Mouse (Mus musculus): ENCODE results near the gene Reep1.

Reep1 gene

DNA sequence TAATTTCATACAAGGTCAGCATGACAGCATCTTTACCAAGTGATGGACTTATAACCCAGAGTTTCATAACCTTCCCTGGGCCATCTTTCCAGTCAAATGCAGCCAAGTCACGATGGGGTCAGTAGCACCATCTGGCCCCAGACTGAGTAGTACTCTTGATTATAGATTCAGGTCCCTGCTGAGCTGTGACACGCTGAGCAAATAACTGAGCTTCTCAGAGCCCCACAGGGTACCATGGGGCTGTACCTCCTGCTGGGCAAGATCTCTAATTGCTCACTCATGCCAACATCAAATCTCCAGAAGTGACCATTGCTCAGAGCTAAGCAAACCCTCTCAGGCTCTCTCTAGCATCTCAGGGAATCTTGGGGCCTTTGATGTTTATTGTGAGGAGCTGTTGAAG is 15.6 kb downstream of the Reep1 start:
- no peaks in the 10 kb centered on the region for H3K36me3 ChIP-seq (ENCODE audit: control insufficient read depth, insufficient read depth, low read length, poor library complexity, severe bottlenecking)
- DNase-seq (ENCODE audit: low read depth, low spot score) = no peak
- H3K27me3 ChIP-seq (ENCODE audit: control insufficient read depth, insufficient read depth, low read length, poor library complexity, severe bottlenecking) = no peaks in the 10 kb centered on the region

DNA sequence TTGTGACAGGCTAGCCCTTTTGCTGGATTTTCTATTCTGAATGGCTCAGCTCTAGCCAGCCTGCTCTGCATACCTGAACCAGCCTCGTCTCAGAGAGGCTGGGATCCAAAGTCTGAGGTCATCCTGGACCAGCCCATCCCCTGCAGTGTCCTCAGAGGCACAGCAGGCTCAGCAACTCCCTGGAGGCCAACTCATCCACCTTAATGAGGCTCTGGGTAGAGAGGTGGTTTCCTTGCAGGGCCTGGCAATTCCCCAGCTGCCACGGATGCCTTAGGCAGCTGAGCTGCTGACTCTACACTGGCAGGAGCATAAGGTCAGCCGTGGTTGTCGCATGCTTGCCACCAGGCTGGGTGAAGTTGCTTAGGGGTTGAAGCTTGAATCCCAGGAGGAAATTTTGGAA is 16.2 kb downstream of the Reep1 start:
- no peak for DNase-seq (ENCODE audit: low read depth, low spot score)
- Histone ChIP-seq H3K27me3 (ENCODE audit: control insufficient read depth, insufficient read depth, low read length, poor library complexity, severe bottlenecking) (no peaks in the 10 kb centered on the region), H3K36me3 (ENCODE audit: control insufficient read depth, insufficient read depth, low read length, poor library complexity, severe bottlenecking) (no peaks in the 10 kb centered on the region)

DNA sequence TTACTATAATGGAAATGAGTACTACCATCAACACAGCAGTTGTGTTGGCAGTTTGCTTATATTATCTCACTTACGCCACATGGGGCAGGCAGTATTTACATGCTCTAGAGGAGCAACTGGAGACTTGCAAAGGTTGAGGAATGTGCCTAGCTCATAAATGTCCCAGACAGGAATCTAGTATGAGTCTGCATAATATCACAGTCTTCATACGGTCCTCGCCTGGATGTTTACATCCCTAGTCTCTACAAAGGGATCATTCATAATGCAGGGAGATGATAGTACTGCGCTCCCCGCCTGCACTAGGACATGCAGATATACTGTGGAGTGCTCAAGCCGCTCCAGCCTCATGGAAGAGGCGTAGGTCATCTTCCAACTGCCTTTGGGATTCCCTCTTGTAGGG is 19.3 kb downstream of the Reep1 start:
- H3K27me3 ChIP-seq (ENCODE audit: control insufficient read depth, insufficient read depth, low read length, poor library complexity, severe bottlenecking) = no peaks in the 10 kb centered on the region
- DNase-seq (ENCODE audit: low read depth, low spot score) = no peak
- H3K36me3 ChIP-seq (ENCODE audit: control insufficient read depth, insufficient read depth, low read length, poor library complexity, severe bottlenecking) = no peaks in the 10 kb centered on the region

DNA sequence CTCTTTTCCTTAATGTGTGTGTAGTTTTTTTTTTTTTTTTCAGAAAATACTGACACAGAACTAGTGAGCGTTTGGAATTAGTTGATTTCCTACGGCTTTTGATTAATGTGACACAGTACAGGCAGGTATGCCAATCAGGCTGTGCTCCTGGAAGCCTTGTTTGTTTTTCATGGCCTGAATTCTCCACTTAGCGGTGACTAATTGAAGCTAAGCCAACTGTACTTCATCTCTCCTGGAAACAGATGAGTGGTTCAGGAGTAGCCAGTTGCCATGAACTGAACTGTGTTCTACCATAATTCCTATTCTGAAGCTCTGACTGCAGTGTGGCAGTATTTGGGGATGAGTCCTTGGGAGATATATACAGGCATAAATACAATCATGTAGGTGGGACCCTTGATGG is 20.9 kb downstream of the Reep1 start:
- Histone ChIP-seq H3K36me3 (ENCODE audit: control insufficient read depth, insufficient read depth, low read length, poor library complexity, severe bottlenecking) (no peaks in the 10 kb centered on the region), H3K27me3 (ENCODE audit: control insufficient read depth, insufficient read depth, low read length, poor library complexity, severe bottlenecking) (no peaks in the 10 kb centered on the region)
- DNase-seq (ENCODE audit: low read depth, low spot score) = no peak

DNA sequence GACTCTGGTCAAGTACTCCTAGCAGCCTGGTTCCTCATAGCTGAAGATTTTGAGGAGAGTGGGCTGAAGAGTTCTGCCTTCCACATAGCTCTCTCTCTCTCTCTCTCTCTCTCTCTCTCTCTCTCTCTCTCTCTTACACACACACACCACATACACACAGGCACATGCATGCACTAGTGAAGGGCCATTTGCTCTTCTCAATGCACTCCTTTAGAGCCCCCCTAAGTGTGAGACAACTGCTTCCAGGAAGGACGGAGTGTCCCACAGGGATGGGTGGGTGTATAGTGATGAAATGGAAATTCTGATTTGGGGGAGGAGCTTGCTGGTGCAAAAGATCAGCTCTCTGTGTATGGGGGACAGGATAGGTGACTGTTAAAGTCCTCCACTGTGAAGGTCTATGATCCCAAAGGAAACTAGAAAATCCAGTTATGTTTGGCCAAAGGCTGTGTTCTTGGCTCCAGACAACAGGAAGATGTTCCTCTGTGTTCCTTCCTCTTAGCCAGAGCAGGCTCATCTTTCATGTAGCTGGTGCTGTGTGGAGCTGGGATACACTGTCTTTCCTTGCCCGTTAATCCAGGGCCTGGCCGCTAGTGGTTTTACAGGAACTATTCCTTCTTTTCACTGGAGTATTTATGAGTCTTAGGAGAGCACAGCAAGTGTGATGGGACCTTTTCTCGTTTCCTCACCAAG is 27.7 kb downstream of the Reep1 start:
- no peak for DNase-seq (ENCODE audit: low read depth, low spot score)
- Histone ChIP-seq H3K27me3 (ENCODE audit: control insufficient read depth, insufficient read depth, low read length, poor library complexity, severe bottlenecking) (no peaks in the 10 kb centered on the region), H3K36me3 (ENCODE audit: control insufficient read depth, insufficient read depth, low read length, poor library complexity, severe bottlenecking) (no peaks in the 10 kb centered on the region)

DNA sequence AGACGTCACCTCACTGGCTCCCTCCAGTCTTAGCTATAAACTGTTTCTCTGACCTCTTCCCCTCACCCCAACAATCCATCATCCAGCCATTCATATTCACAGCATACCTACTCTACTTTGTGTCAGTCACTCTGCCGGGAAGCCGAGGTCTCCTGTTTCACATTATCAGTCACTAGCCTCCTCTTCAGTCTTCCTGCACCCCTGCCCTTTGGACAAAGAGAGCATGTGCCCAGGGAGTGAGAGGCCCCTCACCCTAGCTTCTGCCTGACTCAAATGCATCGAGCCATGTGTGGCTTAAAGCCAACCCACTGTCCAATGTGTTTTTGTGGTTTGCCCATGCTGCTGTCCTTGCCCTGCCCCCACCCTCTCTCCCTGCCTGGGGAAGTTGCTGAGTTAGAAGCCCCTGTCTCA is 28.2 kb downstream of the Reep1 start:
- no peaks in the 10 kb centered on the region for H3K36me3 ChIP-seq (ENCODE audit: control insufficient read depth, insufficient read depth, low read length, poor library complexity, severe bottlenecking)
- H3K27me3 ChIP-seq (ENCODE audit: control insufficient read depth, insufficient read depth, low read length, poor library complexity, severe bottlenecking) = no peaks in the 10 kb centered on the region
- DNase-seq (ENCODE audit: low read depth, low spot score) = no peak

DNA sequence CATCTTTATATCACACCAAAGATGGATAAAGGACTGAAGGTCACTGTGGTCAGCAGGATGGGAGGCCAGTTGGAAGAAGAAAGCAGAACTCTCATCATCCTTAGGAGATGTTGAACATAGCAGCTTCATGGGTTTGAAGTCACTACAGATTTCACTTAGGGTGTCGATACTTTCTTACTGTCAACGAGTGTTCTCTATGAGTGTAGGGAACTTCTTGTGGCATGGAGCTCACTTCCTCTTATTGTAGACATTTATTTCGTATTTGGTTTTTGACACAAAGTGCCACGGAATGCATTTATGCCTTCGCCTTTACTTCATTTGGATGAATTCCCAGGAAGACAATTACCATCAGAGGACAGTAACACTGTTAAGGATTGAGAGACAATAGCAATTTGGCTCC is 28.7 kb downstream of the Reep1 start:
- Histone ChIP-seq H3K27me3 (ENCODE audit: control insufficient read depth, insufficient read depth, low read length, poor library complexity, severe bottlenecking) (no peaks in the 10 kb centered on the region), H3K36me3 (ENCODE audit: control insufficient read depth, insufficient read depth, low read length, poor library complexity, severe bottlenecking) (no peaks in the 10 kb centered on the region)
- no peak for DNase-seq (ENCODE audit: low read depth, low spot score)

DNA sequence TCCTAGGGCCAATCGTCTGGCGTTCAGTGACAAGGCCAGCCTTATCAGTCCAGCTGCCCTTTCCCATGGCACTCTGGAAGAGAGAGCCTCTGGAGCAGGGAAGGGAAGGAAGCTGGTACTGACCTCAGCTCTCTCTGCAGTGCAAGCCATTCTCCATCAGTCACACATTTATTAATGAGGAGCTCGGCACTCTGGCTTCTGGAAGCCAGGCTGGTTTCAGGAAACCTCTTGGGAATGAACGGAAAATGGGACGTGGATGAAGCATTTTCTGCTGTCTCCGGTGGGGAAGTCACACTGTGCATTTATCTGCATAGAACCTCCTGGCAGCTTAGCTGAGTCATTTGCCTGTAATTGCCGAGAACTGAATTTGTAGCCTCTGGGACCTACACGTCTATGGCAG is 29.8 kb downstream of the Reep1 start:
- no peak for DNase-seq (ENCODE audit: low read depth, low spot score)
- Histone ChIP-seq H3K36me3 (ENCODE audit: control insufficient read depth, insufficient read depth, low read length, poor library complexity, severe bottlenecking) (no peaks in the 10 kb centered on the region), H3K27me3 (ENCODE audit: control insufficient read depth, insufficient read depth, low read length, poor library complexity, severe bottlenecking) (no peaks in the 10 kb centered on the region)

DNA sequence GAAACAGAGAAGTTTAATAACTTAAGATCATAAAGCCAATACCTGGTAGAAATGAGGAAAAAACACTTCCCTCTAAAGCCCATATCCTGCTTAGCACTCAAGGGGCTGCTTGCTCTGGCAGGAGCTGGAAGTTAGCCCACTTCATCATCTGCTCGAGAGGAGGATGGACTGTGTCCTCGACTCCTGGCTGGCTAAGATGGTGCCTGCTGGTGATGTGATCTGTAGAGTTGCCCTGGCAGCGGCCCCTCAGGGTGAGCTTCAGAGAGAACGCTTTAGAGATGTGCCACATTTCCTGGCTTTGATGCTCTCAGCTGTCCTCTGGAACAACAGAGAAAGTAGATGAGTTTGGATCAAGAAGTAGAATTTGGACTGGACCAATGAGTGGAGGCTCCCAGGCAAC is 31.2 kb downstream of the Reep1 start:
- DNase-seq (ENCODE audit: low read depth, low spot score) = no peak
- no peaks in the 10 kb centered on the region for H3K36me3 ChIP-seq (ENCODE audit: control insufficient read depth, insufficient read depth, low read length, poor library complexity, severe bottlenecking)
- H3K27me3 ChIP-seq (ENCODE audit: control insufficient read depth, insufficient read depth, low read length, poor library complexity, severe bottlenecking) = no peaks in the 10 kb centered on the region; the same call in 1 of the 2 replicates

DNA sequence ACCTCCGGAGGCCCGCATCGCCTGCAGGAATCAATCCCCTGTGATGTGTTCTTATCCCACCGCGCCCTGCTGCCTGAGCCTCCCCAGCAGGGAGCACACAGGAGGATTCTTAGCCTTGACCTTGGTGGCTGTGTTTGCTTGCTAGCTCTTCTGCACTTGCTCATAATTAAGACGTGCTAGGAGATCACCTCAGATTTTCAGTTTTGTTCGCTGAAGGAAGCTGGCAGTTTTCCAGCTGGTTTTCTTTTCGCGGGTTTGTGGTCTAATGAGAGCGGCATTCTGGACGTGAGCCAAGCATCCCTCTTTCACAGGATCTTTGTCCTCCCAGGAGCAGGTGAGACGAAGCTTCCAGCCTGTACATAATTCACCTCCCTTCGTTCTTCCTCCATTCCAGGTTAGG is 33.6 kb downstream of the Reep1 start:
- no peak for DNase-seq (ENCODE audit: low read depth, low spot score)
- no peaks in the 10 kb centered on the region; the same call in 1 of the 2 replicates for H3K27me3 ChIP-seq (ENCODE audit: control insufficient read depth, insufficient read depth, low read length, poor library complexity, severe bottlenecking)
- no peaks in the 10 kb centered on the region for H3K36me3 ChIP-seq (ENCODE audit: control insufficient read depth, insufficient read depth, low read length, poor library complexity, severe bottlenecking)

DNA sequence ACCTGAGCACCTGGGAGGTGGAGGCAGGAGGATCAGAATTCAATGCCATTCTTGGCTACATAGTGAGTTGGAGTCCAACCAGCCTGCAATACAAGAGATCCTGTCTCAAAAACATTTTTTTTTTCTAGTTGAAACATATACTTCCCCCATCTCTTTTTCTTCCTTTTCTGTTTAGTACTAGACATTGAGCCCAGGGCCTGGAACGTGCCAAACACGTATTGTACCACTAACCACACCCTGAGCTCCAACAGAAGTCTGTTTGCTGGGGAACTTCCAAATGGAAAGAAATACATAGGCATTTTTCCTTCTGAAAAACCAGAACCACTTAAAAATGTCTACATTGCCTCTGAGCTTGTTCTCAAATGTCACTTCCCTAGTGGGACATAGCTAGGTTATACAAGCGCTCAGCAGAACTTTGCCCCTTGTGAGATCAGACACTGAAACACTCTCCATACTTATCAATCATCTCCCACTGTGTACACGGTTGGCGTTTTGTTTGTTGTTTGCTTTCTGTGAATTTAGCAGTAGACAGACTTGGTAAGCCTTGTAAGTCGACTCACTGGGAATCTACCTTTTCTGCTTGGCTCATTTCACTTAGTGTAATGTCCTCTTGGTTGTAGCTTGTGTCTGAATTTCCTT is 34.8 kb downstream of the Reep1 start:
- H3K27me3 ChIP-seq (ENCODE audit: control insufficient read depth, insufficient read depth, low read length, poor library complexity, severe bottlenecking) = no peaks in the 10 kb centered on the region; the same call in 1 of the 2 replicates
- DNase-seq (ENCODE audit: low read depth, low spot score) = no peak
- no peaks in the 10 kb centered on the region for H3K36me3 ChIP-seq (ENCODE audit: control insufficient read depth, insufficient read depth, low read length, poor library complexity, severe bottlenecking)

DNA sequence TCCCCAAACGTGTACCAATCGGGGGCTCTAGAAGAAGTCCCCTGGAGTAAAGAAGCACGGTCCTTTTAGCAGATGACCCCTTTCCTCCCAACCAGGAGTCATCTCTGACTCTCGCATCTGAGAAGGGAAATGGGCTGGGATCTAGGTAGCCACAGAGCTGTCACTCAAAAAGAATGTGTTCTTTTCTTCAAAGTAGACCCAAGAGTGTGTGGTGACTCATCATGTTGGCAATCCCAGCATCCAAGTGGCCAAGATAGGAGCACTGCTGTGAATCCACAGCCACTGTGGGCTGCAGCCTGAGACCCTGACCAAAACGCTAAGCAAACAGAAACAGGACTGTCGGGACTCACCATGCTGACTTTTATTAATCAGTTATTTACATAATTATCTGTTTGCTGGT is 37.6 kb downstream of the Reep1 start:
- H3K36me3 ChIP-seq (ENCODE audit: control insufficient read depth, insufficient read depth, low read length, poor library complexity, severe bottlenecking) = no peaks in the 10 kb centered on the region
- H3K27me3 ChIP-seq (ENCODE audit: control insufficient read depth, insufficient read depth, low read length, poor library complexity, severe bottlenecking) = no peaks in the 10 kb centered on the region; the same call in 1 of the 2 replicates
- no peak for DNase-seq (ENCODE audit: low read depth, low spot score)

DNA sequence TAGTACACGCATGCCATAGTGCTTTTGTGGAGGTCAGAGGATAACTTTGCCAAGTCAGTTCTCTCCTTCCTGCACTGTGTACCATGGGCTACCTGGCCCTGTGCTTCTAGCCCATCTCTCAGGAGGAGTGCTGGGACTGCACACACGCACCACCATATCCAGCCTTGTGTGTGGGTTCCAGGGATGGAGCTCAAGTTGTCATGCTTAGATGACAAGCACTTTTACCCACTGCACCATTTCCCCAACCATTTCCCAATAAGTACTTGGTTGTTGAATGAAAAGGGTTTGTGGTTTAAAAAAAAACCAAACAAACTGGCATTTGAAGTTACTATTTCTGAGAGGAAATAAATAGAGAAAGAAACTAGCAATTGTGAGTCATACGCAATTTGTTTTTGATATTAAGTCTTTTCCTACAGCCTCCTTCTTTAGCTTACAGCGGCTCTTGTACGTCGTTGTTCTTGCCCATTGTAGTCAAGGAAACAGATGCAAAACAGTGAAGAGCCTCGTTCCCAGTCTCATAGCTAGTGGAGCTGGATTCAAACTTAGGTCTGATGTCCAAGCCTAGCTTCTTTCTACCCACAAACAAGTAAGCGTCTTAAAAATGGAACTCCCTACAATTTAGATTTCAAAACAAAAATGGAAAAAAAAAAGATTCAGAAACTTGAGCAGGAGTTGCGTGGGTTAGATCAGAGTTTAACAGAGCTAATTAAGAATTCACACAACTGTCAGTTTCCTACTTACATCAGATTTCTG is 38.3 kb downstream of the Reep1 start:
- no peak for DNase-seq (ENCODE audit: low read depth, low spot score)
- no peaks in the 10 kb centered on the region for H3K36me3 ChIP-seq (ENCODE audit: control insufficient read depth, insufficient read depth, low read length, poor library complexity, severe bottlenecking)
- H3K27me3 ChIP-seq (ENCODE audit: control insufficient read depth, insufficient read depth, low read length, poor library complexity, severe bottlenecking) = no peaks in the 10 kb centered on the region; the same call in 1 of the 2 replicates

DNA sequence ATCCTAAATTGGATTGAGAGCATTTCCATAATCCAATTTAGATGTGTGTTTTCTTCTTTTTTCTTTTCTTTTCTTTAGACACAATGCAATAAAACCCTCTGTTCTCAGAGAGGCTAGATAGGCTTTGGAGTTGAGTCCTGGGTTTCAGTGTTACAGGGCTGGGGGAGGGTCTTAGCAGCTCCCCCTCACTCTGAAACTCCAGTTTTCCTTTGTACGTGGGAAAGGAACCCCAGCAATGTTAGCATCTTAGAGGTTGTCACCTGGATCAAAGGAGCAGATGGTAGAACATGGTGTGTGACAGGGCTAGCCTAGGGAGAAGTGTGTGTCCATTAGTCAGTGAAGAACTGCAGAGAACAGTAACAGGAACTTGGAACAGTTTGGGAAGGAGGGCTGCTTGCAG is 38.9 kb downstream of the Reep1 start:
- no peaks in the 10 kb centered on the region for H3K36me3 ChIP-seq (ENCODE audit: control insufficient read depth, insufficient read depth, low read length, poor library complexity, severe bottlenecking)
- H3K27me3 ChIP-seq (ENCODE audit: control insufficient read depth, insufficient read depth, low read length, poor library complexity, severe bottlenecking) = no peaks in the 10 kb centered on the region; the same call in 1 of the 2 replicates
- DNase-seq (ENCODE audit: low read depth, low spot score) = no peak

DNA sequence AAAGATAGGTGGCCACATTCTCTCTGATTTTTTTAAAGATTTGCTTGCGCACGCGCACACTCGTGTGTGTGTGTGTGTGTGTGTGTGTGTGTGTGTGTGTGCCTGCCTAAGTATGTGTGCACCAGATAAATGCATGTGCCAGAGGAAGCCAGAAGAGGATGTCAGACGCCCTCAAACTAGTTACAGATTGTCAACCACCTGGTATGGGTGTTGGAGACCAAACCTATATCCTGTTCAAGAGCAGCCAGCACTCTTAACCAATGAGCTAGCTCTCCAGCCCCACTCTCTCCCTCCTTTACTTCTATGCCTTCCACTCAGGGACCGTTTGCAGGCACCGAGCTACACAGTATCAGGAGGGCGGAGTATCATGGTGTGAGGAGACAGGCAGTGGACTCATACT is 39.5 kb downstream of the Reep1 start:
- H3K36me3 ChIP-seq (ENCODE audit: control insufficient read depth, insufficient read depth, low read length, poor library complexity, severe bottlenecking) = no peaks in the 10 kb centered on the region
- no peak for DNase-seq (ENCODE audit: low read depth, low spot score)
- H3K27me3 ChIP-seq (ENCODE audit: control insufficient read depth, insufficient read depth, low read length, poor library complexity, severe bottlenecking) = no peaks in the 10 kb centered on the region; the same call in 1 of the 2 replicates

Data from splenic B cell, adult 2 months (primary cell).